In genomic region chr13:98454224-98454967, GRCm38 (mm10) we compare ENCODE assay signal across 20 mouse cellular contexts. TPM values are rescaled to one million over a fixed set of nuclear protein-coding genes. Genes with fewer than 3 reads are reported as not detected.
DNase-seq lines count a peak whose midpoint lies in the region; ATAC-seq and TF ChIP-seq lines count a peak whose summit lies in the region.
"Had no signal": no experiment of that assay in that cellular context is flagged by ENCODE, and none has a peak within 500 bp of the region (broad histone marks: within the 10 kb centered on the region; RNA-seq: fewer than 3 reads in every experiment).

No protein-coding gene starts in this region.

- H3K9me3 ChIP-seq in heart, embryonic 10.5 days: no peaks in the 10 kb centered on the region
- no peaks in the 10 kb centered on the region; the same call in 1 of the 2 replicates for H3K9me3 ChIP-seq in heart, embryonic 11.5 days (replicated peaks; ENCODE audit: control insufficient read depth, low read length)
- H3K9me3 ChIP-seq in kidney, postnatal 0 days (replicated peaks; ENCODE audit: low read length): peaks cover 9% of the 10 kb centered on the region; the same call in 1 of the 2 replicates
- peaks cover 3% of the 10 kb centered on the region; the same call in 1 of the 2 replicates for H3K9me3 ChIP-seq in midbrain, embryonic 11.5 days (ENCODE audit: control insufficient read depth, low read length)
- no peaks in the 10 kb centered on the region for H3K9me3 ChIP-seq in midbrain, embryonic 13.5 days
- H3K9me3 ChIP-seq: hindbrain, embryonic 15.5 days had no signal

- no peak overlapping the region for H3K9ac ChIP-seq in heart, embryonic 11.5 days (ENCODE audit: low read depth, low read length)
- H3K9ac ChIP-seq in kidney, postnatal 0 days (ENCODE audit: low read depth, low read length): no peak overlapping the region
- no peak overlapping the region for H3K9ac ChIP-seq in midbrain, embryonic 11.5 days (ENCODE audit: low read length)
- no peak overlapping the region for H3K9ac ChIP-seq in midbrain, embryonic 13.5 days (replicated peaks)
- H3K9ac ChIP-seq: forebrain, embryonic 13.5 days; heart, embryonic 13.5 days; hindbrain, embryonic 12.5 days; hindbrain, embryonic 15.5 days had no signal

- no peak for ATAC-seq in heart, embryonic 11.5 days (replicated peaks; ENCODE audit: insufficient number of reproducible peaks, low FRiP score, low TSS enrichment)
- no peak for ATAC-seq in kidney, postnatal 0 days (replicated peaks; ENCODE audit: low FRiP score, low read depth)
- ATAC-seq in midbrain, embryonic 11.5 days (ENCODE audit: low FRiP score): no peak
- no peak for ATAC-seq in midbrain, embryonic 13.5 days
- ATAC-seq: CD4-positive, CD25-positive, alpha-beta regulatory T cell, adult 4 months; forebrain, embryonic 13.5 days; forebrain, embryonic 16.5 days had no signal

- no peaks in the 10 kb centered on the region for H3K36me3 ChIP-seq in heart, embryonic 10.5 days
- H3K36me3 ChIP-seq in heart, embryonic 11.5 days (ENCODE audit: control insufficient read depth, insufficient read depth, low read length): no peaks in the 10 kb centered on the region
- no peaks in the 10 kb centered on the region for H3K36me3 ChIP-seq in kidney, postnatal 0 days (ENCODE audit: insufficient read depth, low read length)
- H3K36me3 ChIP-seq in midbrain, embryonic 11.5 days (ENCODE audit: control insufficient read depth, insufficient read depth, low read length): no peaks in the 10 kb centered on the region
- no peaks in the 10 kb centered on the region for H3K36me3 ChIP-seq in midbrain, embryonic 13.5 days
- H3K36me3 ChIP-seq: forebrain, embryonic 10.5 days; heart, embryonic 13.5 days; hindbrain, embryonic 12.5 days; hindbrain, embryonic 15.5 days had no signal

- no peaks in the 10 kb centered on the region for H3K4me1 ChIP-seq in heart, embryonic 10.5 days
- H3K4me1 ChIP-seq in heart, embryonic 11.5 days (ENCODE audit: control insufficient read depth, insufficient read depth, low read length): no peaks in the 10 kb centered on the region
- no peaks in the 10 kb centered on the region for H3K4me1 ChIP-seq in kidney, postnatal 0 days (replicated peaks; ENCODE audit: insufficient read depth, low read length)
- no peaks in the 10 kb centered on the region for H3K4me1 ChIP-seq in midbrain, embryonic 11.5 days (ENCODE audit: control insufficient read depth, insufficient read depth, low read length)
- H3K4me1 ChIP-seq in midbrain, embryonic 13.5 days (replicated peaks): no peaks in the 10 kb centered on the region
- H3K4me1 ChIP-seq: forebrain, embryonic 10.5 days; forebrain, embryonic 13.5 days; heart, embryonic 13.5 days; hindbrain, embryonic 12.5 days; hindbrain, embryonic 15.5 days had no signal

- no peak overlapping the region for H3K27ac ChIP-seq in heart, embryonic 10.5 days
- no peak overlapping the region for H3K27ac ChIP-seq in heart, embryonic 11.5 days (ENCODE audit: low read depth, low read length)
- no peak overlapping the region for H3K27ac ChIP-seq in kidney, postnatal 0 days
- no peak overlapping the region for H3K27ac ChIP-seq in midbrain, embryonic 11.5 days (ENCODE audit: low read depth, low read length)
- H3K27ac ChIP-seq in midbrain, embryonic 13.5 days: no peak overlapping the region
- H3K27ac ChIP-seq: forebrain, embryonic 10.5 days; forebrain, embryonic 13.5 days; heart, embryonic 13.5 days; hindbrain, embryonic 12.5 days; hindbrain, embryonic 15.5 days had no signal

- no peaks in the 10 kb centered on the region for H3K27me3 ChIP-seq in heart, embryonic 10.5 days (ENCODE audit: insufficient read depth, poor library complexity, severe bottlenecking)
- no peaks in the 10 kb centered on the region for H3K27me3 ChIP-seq in heart, embryonic 11.5 days (ENCODE audit: control insufficient read depth, insufficient read depth, low read length)
- no peaks in the 10 kb centered on the region for H3K27me3 ChIP-seq in kidney, postnatal 0 days (ENCODE audit: insufficient read depth, low read length)
- H3K27me3 ChIP-seq in midbrain, embryonic 11.5 days (ENCODE audit: control insufficient read depth, insufficient read depth, low read length): no peaks in the 10 kb centered on the region
- H3K27me3 ChIP-seq in midbrain, embryonic 13.5 days: no peaks in the 10 kb centered on the region
- H3K27me3 ChIP-seq: forebrain, embryonic 13.5 days; heart, embryonic 13.5 days; hindbrain, embryonic 12.5 days; hindbrain, embryonic 15.5 days had no signal

- no peak overlapping the region for H3K4me2 ChIP-seq in heart, embryonic 11.5 days
- no peak overlapping the region for H3K4me2 ChIP-seq in kidney, postnatal 0 days (ENCODE audit: low read length)
- no peak overlapping the region for H3K4me2 ChIP-seq in midbrain, embryonic 11.5 days
- no peak overlapping the region for H3K4me2 ChIP-seq in midbrain, embryonic 13.5 days (replicated peaks)
- H3K4me2 ChIP-seq: forebrain, embryonic 13.5 days; heart, embryonic 13.5 days; hindbrain, embryonic 12.5 days; hindbrain, embryonic 15.5 days had no signal

- TF ChIP-seq CTCF in kidney, postnatal 0 days (IDR thresholded peaks at IDR 0.05; ENCODE audit: low read depth): no peak

- WGBS in heart, embryonic 10.5 days: 81% methylated on average over 12 of the region's 12 CpGs
- WGBS in heart, embryonic 11.5 days (ENCODE audit: insufficient replicate concordance): 84% methylated on average over 12 of the region's 12 CpGs
- WGBS in kidney, postnatal 0 days: 52% methylated on average over 12 of the region's 12 CpGs
- 83% methylated on average over 12 of the region's 12 CpGs for WGBS in midbrain, embryonic 11.5 days
- 91% methylated on average over 12 of the region's 12 CpGs for WGBS in midbrain, embryonic 13.5 days

- H3K4me3 ChIP-seq in heart, embryonic 10.5 days: no peak overlapping the region
- no peak overlapping the region for H3K4me3 ChIP-seq in heart, embryonic 11.5 days (ENCODE audit: low read depth, low read length)
- no peak overlapping the region for H3K4me3 ChIP-seq in kidney, postnatal 0 days (replicated peaks; ENCODE audit: low read depth, low read length)
- no peak overlapping the region for H3K4me3 ChIP-seq in midbrain, embryonic 11.5 days (ENCODE audit: low read depth, low read length)
- no peak overlapping the region for H3K4me3 ChIP-seq in midbrain, embryonic 13.5 days (replicated peaks)
- H3K4me3 ChIP-seq: forebrain, embryonic 10.5 days; forebrain, embryonic 13.5 days; heart, embryonic 13.5 days; hindbrain, embryonic 12.5 days; hindbrain, embryonic 15.5 days had no signal

- DNase-seq in heart, embryonic 10.5 days (ENCODE audit: low spot score): peak; percentile 20
- peak; percentile 62 for DNase-seq in kidney, postnatal 0 days (ENCODE audit: low spot score)
- DNase-seq in kidney, postnatal 36 days: no peak
- peak; percentile 59 for DNase-seq in midbrain, embryonic 11.5 days (ENCODE audit: low spot score, missing footprints)
- DNase-seq: adrenal gland, adult 2 months; adrenal gland, postnatal 14 days; cerebellum, adult 11-12 months; cerebellum, adult 8-10 months; cerebellum, postnatal 10 days; gastrocnemius, postnatal 10 days; gastrocnemius, postnatal 36 days had no signal

RNA-seq across cellular contexts. Expression of gene Gm10320, which starts 37.4 kb away (rescaled TPM):
- 0.48 and 0.82 TPM in 2 replicates for polyA plus RNA-seq in heart, embryonic 10.5 days (2016; fragmentation: Nextera tagmentation; extraction: Ambion mirVana)
- polyA plus RNA-seq in heart, embryonic 11.5 days (2014; fragmentation: Nextera tagmentation; extraction: Ambion mirVana): 0.37 and 0.65 TPM in 2 replicates
- polyA plus RNA-seq in kidney, postnatal 0 days (2015; fragmentation: Nextera tagmentation; extraction: Ambion mirVana): 1.8 and 2.1 TPM in 2 replicates
- polyA plus RNA-seq in midbrain, embryonic 11.5 days (2014; fragmentation: Nextera tagmentation; extraction: Ambion mirVana): 0.88 and 1.0 TPM in 2 replicates
- polyA plus RNA-seq in midbrain, embryonic 13.5 days (2015; fragmentation: Nextera tagmentation; extraction: Ambion mirVana): 0.51 and 2.4 TPM in 2 replicates
- polyA plus RNA-seq: hindbrain, embryonic 12.5 days had no signal

Comparison
In these comparisons a context has a peak if more than half of its experiments do, and no peak if none do; other contexts are left out.
1. DNase-seq: peak in heart, embryonic 10.5 days (single experiment), kidney, postnatal 0 days (single experiment) and midbrain, embryonic 11.5 days (single experiment); none in kidney, postnatal 36 days (0 of 2).